Mouse (Mus musculus) ovary, adult 2 months (tissue): Measurements from ENCODE around the gene Lypd6b. TPM values are rescaled to one million over a fixed set of nuclear protein-coding genes. Genes with fewer than 3 reads are reported as not detected.

Source experiments
- polyA plus RNA-seq: library from polyadenylated mRNA; depleted of rRNA; stranded (reverse); fragments of >200 nt; gene quantifications from 2 replicates; pipeline ENCODE4 v1.2.3, GENCODE M21; 2012; rRNA removed

The Lypd6b gene
- polyA plus RNA-seq: 1.6 and 2.4 TPM in 2 replicates

GRCm38 (mm10) chr2:49787376-49788050 is at the start of gene Lypd6b:
Gene Lypd6b, plus strand, starts transcription at chr2:49787688.

Other genes with a start within 250 kb of the Lypd6b start
- gene Kif5c, start 168.4 kb upstream of the Lypd6b start, polyA plus RNA-seq: 7.2 and 9.1 TPM in 2 replicates